Mouse (Mus musculus): ENCODE data around the gene Dram2.
"Not testable (repeated sequence)": the region's sequence is repeated elsewhere in the genome, so short reads cannot be mapped to it uniquely, and the experiment has no call there.

Dram2 gene

GRCm38 (mm10) chr3:106547171-106547923 is at the start of gene Dram2, which contains the start of gene Cept1:
Dram2 (plus strand) TSS chr3:106547798.
Cept1 (minus strand) TSS chr3:106547802.
- in situ Hi-C loops (cut with MboI), result no loop called here

DNA sequence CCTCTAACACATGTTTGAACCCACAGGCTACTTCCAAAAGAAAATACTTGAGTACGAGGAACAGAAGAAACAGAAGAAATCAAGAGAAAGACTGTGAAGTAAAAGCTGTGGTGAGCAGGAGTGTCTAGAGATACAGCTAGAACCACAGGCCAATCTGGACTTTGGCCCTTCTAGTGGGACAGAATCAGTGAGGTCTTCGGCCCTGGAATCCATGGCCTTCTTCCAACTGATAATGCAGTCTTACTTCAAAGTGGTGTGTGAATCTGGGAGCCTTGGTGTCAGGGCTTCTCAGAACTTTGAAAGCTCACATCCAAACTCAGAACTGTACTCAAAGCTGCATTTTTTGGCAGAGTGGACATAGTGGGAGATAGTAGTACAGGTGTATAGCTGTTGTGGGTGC is 47.1 kb upstream of the Dram2 start:
- in situ Hi-C loops (cut with MboI), result loop anchor here (5.0 kb wide), 1 partner anchor 37 kb away; no protein-coding TSS in a partner anchor

DNA sequence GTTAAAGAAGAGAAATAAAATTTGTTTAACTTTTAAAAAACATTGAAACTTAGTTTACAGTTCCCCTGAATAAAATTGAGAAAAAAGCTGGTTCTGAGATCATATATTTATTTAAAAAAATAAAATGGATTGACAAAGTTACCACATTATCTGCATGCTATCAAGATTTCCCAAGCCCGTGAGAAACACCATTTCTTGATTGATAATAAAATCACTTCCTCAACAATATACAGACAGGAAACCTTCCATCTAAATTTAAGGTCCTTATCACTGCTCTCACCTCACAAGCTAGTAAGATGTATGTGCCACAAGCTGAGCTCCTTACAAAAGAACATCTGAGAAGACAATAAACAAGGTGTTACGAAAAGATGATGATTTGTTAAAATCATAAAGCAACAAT is 44.7 kb upstream of the Dram2 start:
- in situ Hi-C loops (cut with MboI), result loop anchor here (5.0 kb wide), 1 partner anchor 34 kb away; no protein-coding TSS in a partner anchor

DNA sequence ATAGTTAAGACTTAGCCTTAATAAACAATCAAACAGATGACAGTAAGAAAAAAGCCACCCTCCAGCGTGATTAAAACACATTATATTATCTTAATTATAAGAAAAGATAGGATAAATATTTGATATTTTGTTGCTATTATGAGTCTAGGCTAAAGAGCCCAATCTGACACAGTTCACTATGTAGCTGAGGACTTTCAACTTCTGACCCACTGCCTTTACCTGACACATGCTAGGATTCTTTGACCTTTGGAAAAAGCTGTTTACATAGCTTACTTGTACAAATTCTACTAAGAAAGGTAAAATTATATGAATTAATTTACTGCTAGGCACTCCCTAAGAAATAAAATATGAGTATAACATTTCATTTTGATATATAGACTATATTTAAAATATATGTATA is 36.9 kb upstream of the Dram2 start:
- in situ Hi-C loops (cut with MboI), result no loop called here

GRCm38 (mm10) chr3:106515016-106515415 is 32.6 kb upstream of the Dram2 start:
- in situ Hi-C loops (cut with MboI), result no loop called here

- in situ Hi-C loops (cut with MboI), result no loop called here
Measured at GRCm38 (mm10) chr3:106522730-106523129, 24.9 kb upstream of the Dram2 start.

- in situ Hi-C loops (cut with MboI), result no loop called here
Measured at GRCm38 (mm10) chr3:106526411-106526810, 21.2 kb upstream of the Dram2 start.

- in situ Hi-C loops (cut with MboI), result no loop called here
Measured at GRCm38 (mm10) chr3:106528032-106528431, 19.6 kb upstream of the Dram2 start.

- in situ Hi-C loops (cut with MboI), result no loop called here
Measured at GRCm38 (mm10) chr3:106533277-106533676, 14.3 kb upstream of the Dram2 start.

DNA sequence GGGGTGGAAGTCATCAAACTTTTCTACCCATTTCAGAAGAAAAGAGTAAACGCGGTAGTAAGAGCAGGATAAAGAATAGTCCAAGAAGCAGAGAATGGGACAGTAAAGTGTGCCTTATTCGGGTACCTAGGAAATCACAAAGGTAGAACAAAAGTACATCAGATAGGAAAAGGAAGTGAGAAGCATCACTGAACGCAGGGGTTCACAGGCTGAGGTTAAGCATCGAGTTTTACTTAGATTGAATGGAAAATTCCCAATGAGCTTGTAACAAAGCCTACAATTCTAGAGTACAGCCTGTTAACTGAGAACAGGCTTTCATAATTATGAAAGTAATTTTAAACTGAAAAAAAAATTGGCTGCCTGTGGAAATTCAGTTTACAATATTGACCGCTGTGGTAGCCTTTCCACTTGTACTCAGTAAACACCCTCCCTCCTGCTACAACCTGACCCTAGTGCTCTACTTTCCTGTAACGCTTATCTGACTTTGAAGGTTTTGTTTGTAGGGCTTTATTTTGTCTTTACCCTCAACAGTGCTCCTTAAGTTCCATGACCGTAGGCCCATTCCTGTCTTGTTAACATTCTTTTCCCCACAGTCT is 2.8 kb upstream of the Dram2 start:
- in situ Hi-C loops (cut with MboI), result no loop called here

GRCm38 (mm10) chr3:106547924-106548539 is 434 bp downstream of the Dram2 start:
- in situ Hi-C loops (cut with MboI), result no loop called here

GRCm38 (mm10) chr3:106548971-106549370 is 1.4 kb downstream of the Dram2 start:
- in situ Hi-C loops (cut with MboI), result no loop called here

GRCm38 (mm10) chr3:106553411-106553810 is 5.8 kb downstream of the Dram2 start:
- in situ Hi-C loops (cut with MboI), result no loop called here

DNA sequence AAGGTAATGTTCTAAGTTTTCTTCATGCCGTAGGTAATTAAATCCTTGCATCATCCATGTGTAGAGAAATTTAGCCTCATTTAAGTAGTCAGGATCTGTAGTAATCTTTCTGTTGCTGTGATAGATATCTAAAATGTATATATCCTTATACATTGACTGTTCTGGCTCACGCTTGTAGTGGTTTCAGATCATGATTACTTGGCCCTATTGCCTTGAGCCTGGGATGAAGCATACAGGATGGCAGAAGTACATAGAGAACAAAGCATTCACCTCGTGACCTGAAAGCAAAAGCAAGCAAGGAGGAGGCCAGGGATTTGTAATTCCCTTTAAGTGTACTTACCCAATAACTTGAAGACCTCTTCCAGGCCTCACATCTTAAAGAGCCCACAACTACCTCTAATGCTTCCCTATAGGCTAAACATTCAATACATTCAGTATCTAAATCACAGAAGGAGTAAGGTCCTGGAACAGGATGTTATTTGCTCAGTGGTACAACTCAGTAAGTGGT is 8.2 kb downstream of the Dram2 start:
- in situ Hi-C loops (cut with MboI), result no loop called here

DNA sequence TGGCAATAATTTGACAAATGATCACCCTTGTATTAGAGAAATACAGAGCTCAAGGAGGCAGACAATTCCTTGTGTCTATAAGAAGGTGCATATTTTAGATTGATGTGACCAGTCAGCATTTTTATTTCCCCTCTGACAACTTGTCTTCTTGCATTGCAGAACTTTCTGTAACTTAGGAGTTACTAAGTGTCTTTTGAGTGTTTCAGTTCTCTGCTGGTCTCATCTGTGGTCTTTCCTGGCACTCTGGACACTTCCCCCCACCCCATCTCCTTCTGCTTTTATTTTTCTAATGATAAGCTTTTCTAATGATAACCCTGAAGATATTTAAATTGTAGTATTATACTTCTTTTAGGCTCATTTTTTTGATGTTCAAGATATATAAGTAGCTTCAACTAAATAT is 10.7 kb downstream of the Dram2 start:
- in situ Hi-C loops (cut with MboI), result no loop called here

GRCm38 (mm10) chr3:106565876-106566275 is 18.3 kb downstream of the Dram2 start:
- in situ Hi-C loops (cut with MboI), result no loop called here

DNA sequence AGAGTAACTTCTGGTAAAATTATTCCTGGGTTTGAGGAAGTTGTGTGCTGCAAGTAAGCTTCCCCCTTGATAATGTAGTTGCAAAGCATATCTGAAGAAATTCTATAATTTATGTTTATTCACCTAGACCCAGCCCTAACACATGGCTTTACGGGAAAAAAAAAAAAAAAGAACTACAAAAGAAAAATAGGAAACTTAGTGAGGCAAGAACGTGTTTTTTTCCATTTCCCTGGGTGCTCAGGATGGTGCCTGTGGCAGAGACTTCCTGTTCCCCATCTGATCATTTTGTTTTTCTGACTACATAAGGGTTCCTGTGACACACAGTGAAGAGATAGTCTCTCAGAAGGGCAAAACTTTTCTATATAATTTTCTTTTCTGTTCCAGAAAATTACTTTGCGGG is 25.6 kb downstream of the Dram2 start:
- in situ Hi-C loops (cut with MboI), result no loop called here

DNA sequence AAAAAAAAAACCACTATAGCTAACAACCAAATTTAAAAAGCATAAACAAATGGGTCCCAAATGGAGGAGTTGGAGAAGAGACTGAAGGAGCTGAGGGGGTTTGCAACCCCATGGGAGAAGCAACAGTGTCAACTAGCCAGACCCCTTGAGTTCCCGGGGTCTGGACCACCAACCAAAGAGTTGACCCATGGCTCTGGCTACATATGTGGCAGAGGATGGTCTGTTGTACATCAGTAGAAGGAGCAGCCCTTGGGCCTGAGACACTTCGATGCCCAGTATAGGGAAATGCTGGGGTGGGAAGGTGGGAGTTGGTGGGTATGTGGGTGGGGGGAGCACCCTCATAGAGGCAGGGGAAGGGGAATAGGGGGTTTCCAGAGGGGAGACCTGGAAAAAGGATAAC is 31.7 kb downstream of the Dram2 start:
- in situ Hi-C loops (cut with MboI), result no loop called here

DNA sequence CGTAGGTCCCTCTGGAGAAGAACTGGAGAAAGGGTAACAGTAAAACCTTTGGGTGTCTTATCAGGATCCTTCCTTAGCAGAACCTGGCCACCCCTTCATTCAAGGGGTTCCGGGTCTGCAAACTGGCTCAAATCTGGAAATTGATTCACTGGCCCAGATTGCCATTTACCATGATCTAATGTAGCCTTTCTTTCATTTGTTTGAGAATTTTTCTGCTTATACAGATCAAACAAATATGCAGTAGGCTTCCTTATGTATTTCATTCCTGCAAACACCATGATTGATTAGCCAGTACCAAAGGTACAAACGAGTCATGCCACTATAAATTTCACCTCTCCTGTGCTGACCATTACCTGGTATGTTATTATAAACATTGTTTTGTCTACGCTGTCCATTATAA is 46.0 kb downstream of the Dram2 start:
- in situ Hi-C loops (cut with MboI), result not testable (repeated sequence)

DNA sequence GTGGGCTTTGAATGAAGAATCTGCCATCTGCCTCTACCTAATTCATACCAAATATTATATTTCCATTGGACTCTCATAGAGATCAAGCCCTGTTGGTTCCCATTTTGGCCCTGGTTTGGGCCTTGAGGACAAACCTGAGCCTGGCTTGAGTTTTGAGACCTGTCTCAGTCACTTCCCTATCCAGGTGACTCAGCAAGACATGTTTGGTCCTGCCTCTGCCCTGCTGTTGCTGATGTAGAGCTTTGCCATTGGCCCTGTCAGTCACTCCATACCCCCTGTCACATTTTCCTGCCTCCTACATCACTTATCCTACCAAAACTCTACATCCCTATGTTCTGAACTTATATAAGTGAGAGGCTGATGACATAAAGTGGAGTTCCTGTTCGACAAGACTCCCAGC is 70.5 kb downstream of the Dram2 start:
- in situ Hi-C loops (cut with MboI), result no loop called here

All from mature B cell (primary cell).